Mouse (Mus musculus): ENCODE data around the gene Tcfl5. TPM values are rescaled to one million over a fixed set of nuclear protein-coding genes. Genes with fewer than 3 reads are reported as not detected.

Gene Tcfl5
- 0.15 and 0.29 TPM in 2 replicates for polyA plus RNA-seq (2014; fragmentation: Nextera tagmentation; extraction: Ambion mirVana)

- no peaks in the 10 kb centered on the region for H3K4me1 ChIP-seq (replicated peaks; ENCODE audit: control insufficient read depth, insufficient read depth, low read length)
- H3K36me3 ChIP-seq (ENCODE audit: control insufficient read depth, insufficient read depth, low read length), result no peaks in the 10 kb centered on the region
- DNase-seq (ENCODE audit: low spot score) (no peak), ATAC-seq (replicated peaks; ENCODE audit: low FRiP score) (peak; percentile 7; the same call in 1 of the 2 replicates)
- H3K4me3 ChIP-seq (ENCODE audit: low read depth, low read length), result peak within 1 kb of the TSS; percentile 38
- peaks cover 45% of the 10 kb centered on the region for H3K27me3 ChIP-seq (replicated peaks; ENCODE audit: control insufficient read depth, insufficient read depth, low read length)
- no peak within 1 kb of the TSS for H3K27ac ChIP-seq (ENCODE audit: low read depth, low read length)
- H3K9ac ChIP-seq (ENCODE audit: low read depth, low read length), result no peak within 1 kb of the TSS
- WGBS, result 5% methylated on average over 38 of the region's 56 CpGs
- H3K9me3 ChIP-seq (ENCODE audit: control insufficient read depth, low read length), result peaks cover 14% of the 10 kb centered on the region
- peak within 1 kb of the TSS; percentile 45 for H3K4me2 ChIP-seq
Observed at GRCm38 (mm10) chr2:180642555-180643260, at the start of gene Tcfl5. Tcfl5 (minus strand) TSS chr2:180642708.

GRCm38 (mm10) chr2:180689841-180690240 is 47.3 kb upstream of the Tcfl5 start:
- Histone ChIP-seq H3K4me2 (no peak overlapping the region), H3K27me3 (replicated peaks; ENCODE audit: control insufficient read depth, insufficient read depth, low read length) (no peaks in the 10 kb centered on the region), H3K4me3 (ENCODE audit: low read depth, low read length) (no peak overlapping the region), H3K9me3 (ENCODE audit: control insufficient read depth, low read length) (no peaks in the 10 kb centered on the region), H3K36me3 (ENCODE audit: control insufficient read depth, insufficient read depth, low read length) (peaks cover 40% of the 10 kb centered on the region), H3K27ac (ENCODE audit: low read depth, low read length) (no peak overlapping the region), H3K4me1 (replicated peaks; ENCODE audit: control insufficient read depth, insufficient read depth, low read length) (peaks cover 5% of the 10 kb centered on the region; the same call in 1 of the 2 replicates), H3K9ac (ENCODE audit: low read depth, low read length) (no peak overlapping the region)
- DNase-seq (ENCODE audit: low spot score) (no peak), ATAC-seq (replicated peaks; ENCODE audit: low FRiP score) (no peak)
- 83% methylated on average over 5 of the region's 5 CpGs for WGBS

- H3K4me2 ChIP-seq, result no peak overlapping the region
- no peaks in the 10 kb centered on the region for H3K9me3 ChIP-seq (ENCODE audit: control insufficient read depth, low read length)
- no peaks in the 10 kb centered on the region; the same call in 1 of the 2 replicates for H3K4me1 ChIP-seq (replicated peaks; ENCODE audit: control insufficient read depth, insufficient read depth, low read length)
- no peak overlapping the region for H3K27ac ChIP-seq (ENCODE audit: low read depth, low read length)
- ATAC-seq (replicated peaks; ENCODE audit: low FRiP score) (peak; percentile 42; the same call in 1 of the 2 replicates), DNase-seq (ENCODE audit: low spot score) (no peak)
- H3K4me3 ChIP-seq (ENCODE audit: low read depth, low read length), result no peak overlapping the region
- H3K27me3 ChIP-seq (replicated peaks; ENCODE audit: control insufficient read depth, insufficient read depth, low read length), result no peaks in the 10 kb centered on the region
- WGBS, result 70% methylated on average over 4 of the region's 4 CpGs
- peaks cover 66% of the 10 kb centered on the region for H3K36me3 ChIP-seq (ENCODE audit: control insufficient read depth, insufficient read depth, low read length)
- H3K9ac ChIP-seq (ENCODE audit: low read depth, low read length), result no peak overlapping the region
Observed at GRCm38 (mm10) chr2:180684031-180684430, 41.5 kb upstream of the Tcfl5 start.

GRCm38 (mm10) chr2:180683524-180683923 is 41.0 kb upstream of the Tcfl5 start:
- 83% methylated on average over 2 of the region's 2 CpGs for WGBS
- H3K4me1 ChIP-seq (replicated peaks; ENCODE audit: control insufficient read depth, insufficient read depth, low read length), result no peaks in the 10 kb centered on the region; the same call in 1 of the 2 replicates
- DNase-seq (ENCODE audit: low spot score) (no peak), ATAC-seq (replicated peaks; ENCODE audit: low FRiP score) (peak; percentile 76)
- no peak overlapping the region for H3K4me3 ChIP-seq (ENCODE audit: low read depth, low read length)
- no peak overlapping the region for H3K9ac ChIP-seq (ENCODE audit: low read depth, low read length)
- peaks cover 62% of the 10 kb centered on the region for H3K36me3 ChIP-seq (ENCODE audit: control insufficient read depth, insufficient read depth, low read length)
- no peaks in the 10 kb centered on the region for H3K9me3 ChIP-seq (ENCODE audit: control insufficient read depth, low read length)
- no peak overlapping the region for H3K4me2 ChIP-seq
- no peaks in the 10 kb centered on the region for H3K27me3 ChIP-seq (replicated peaks; ENCODE audit: control insufficient read depth, insufficient read depth, low read length)
- no peak overlapping the region for H3K27ac ChIP-seq (ENCODE audit: low read depth, low read length)

GRCm38 (mm10) chr2:180681225-180681624 is 38.7 kb upstream of the Tcfl5 start:
- Histone ChIP-seq H3K4me1 (replicated peaks; ENCODE audit: control insufficient read depth, insufficient read depth, low read length) (no peaks in the 10 kb centered on the region; the same call in 1 of the 2 replicates), H3K9ac (ENCODE audit: low read depth, low read length) (no peak overlapping the region), H3K9me3 (ENCODE audit: control insufficient read depth, low read length) (no peaks in the 10 kb centered on the region), H3K4me3 (ENCODE audit: low read depth, low read length) (no peak overlapping the region), H3K36me3 (ENCODE audit: control insufficient read depth, insufficient read depth, low read length) (peaks cover 43% of the 10 kb centered on the region), H3K27ac (ENCODE audit: low read depth, low read length) (no peak overlapping the region), H3K27me3 (replicated peaks; ENCODE audit: control insufficient read depth, insufficient read depth, low read length) (no peaks in the 10 kb centered on the region), H3K4me2 (no peak overlapping the region)
- 64% methylated on average over 2 of the region's 2 CpGs for WGBS
- ATAC-seq (replicated peaks; ENCODE audit: low FRiP score) (no peak), DNase-seq (ENCODE audit: low spot score) (no peak)

- H3K27ac ChIP-seq (ENCODE audit: low read depth, low read length), result no peak overlapping the region
- 25% methylated on average over 4 of the region's 4 CpGs for WGBS
- H3K4me3 ChIP-seq (ENCODE audit: low read depth, low read length), result no peak overlapping the region
- no peak overlapping the region for H3K4me2 ChIP-seq
- H3K9ac ChIP-seq (ENCODE audit: low read depth, low read length), result no peak overlapping the region
- no peaks in the 10 kb centered on the region for H3K4me1 ChIP-seq (replicated peaks; ENCODE audit: control insufficient read depth, insufficient read depth, low read length)
- ATAC-seq (replicated peaks; ENCODE audit: low FRiP score), result peak; percentile 48
- DNase-seq (ENCODE audit: low spot score), result peak; percentile 63
- H3K36me3 ChIP-seq (ENCODE audit: control insufficient read depth, insufficient read depth, low read length), result peaks cover 23% of the 10 kb centered on the region
- no peaks in the 10 kb centered on the region for H3K9me3 ChIP-seq (ENCODE audit: control insufficient read depth, low read length)
- no peaks in the 10 kb centered on the region for H3K27me3 ChIP-seq (replicated peaks; ENCODE audit: control insufficient read depth, insufficient read depth, low read length)
Observed at GRCm38 (mm10) chr2:180678609-180679140, 36.2 kb upstream of the Tcfl5 start.

- H3K4me1 ChIP-seq (replicated peaks; ENCODE audit: control insufficient read depth, insufficient read depth, low read length), result no peaks in the 10 kb centered on the region
- H3K4me3 ChIP-seq (ENCODE audit: low read depth, low read length), result no peak overlapping the region
- no peaks in the 10 kb centered on the region for H3K27me3 ChIP-seq (replicated peaks; ENCODE audit: control insufficient read depth, insufficient read depth, low read length)
- no peak overlapping the region for H3K9ac ChIP-seq (ENCODE audit: low read depth, low read length)
- DNase-seq (ENCODE audit: low spot score), result no peak
- peaks cover 17% of the 10 kb centered on the region for H3K36me3 ChIP-seq (ENCODE audit: control insufficient read depth, insufficient read depth, low read length)
- ATAC-seq (replicated peaks; ENCODE audit: low FRiP score), result no peak
- H3K9me3 ChIP-seq (ENCODE audit: control insufficient read depth, low read length), result no peaks in the 10 kb centered on the region
- 81% methylated on average over 2 of the region's 2 CpGs for WGBS
- H3K4me2 ChIP-seq, result no peak overlapping the region
- H3K27ac ChIP-seq (ENCODE audit: low read depth, low read length), result no peak overlapping the region
Observed at GRCm38 (mm10) chr2:180676706-180677105, 34.2 kb upstream of the Tcfl5 start.

- no peak overlapping the region for H3K4me3 ChIP-seq (ENCODE audit: low read depth, low read length)
- 89% methylated on average over 4 of the region's 4 CpGs for WGBS
- no peak overlapping the region for H3K4me2 ChIP-seq
- ATAC-seq (replicated peaks; ENCODE audit: low FRiP score), result no peak
- no peak for DNase-seq (ENCODE audit: low spot score)
- no peak overlapping the region for H3K9ac ChIP-seq (ENCODE audit: low read depth, low read length)
- no peaks in the 10 kb centered on the region; the same call in 1 of the 2 replicates for H3K4me1 ChIP-seq (replicated peaks; ENCODE audit: control insufficient read depth, insufficient read depth, low read length)
- H3K27ac ChIP-seq (ENCODE audit: low read depth, low read length), result no peak overlapping the region
- no peaks in the 10 kb centered on the region for H3K27me3 ChIP-seq (replicated peaks; ENCODE audit: control insufficient read depth, insufficient read depth, low read length)
- peaks cover 13% of the 10 kb centered on the region for H3K36me3 ChIP-seq (ENCODE audit: control insufficient read depth, insufficient read depth, low read length)
- H3K9me3 ChIP-seq (ENCODE audit: control insufficient read depth, low read length), result no peaks in the 10 kb centered on the region
Observed at GRCm38 (mm10) chr2:180662008-180662407, 19.5 kb upstream of the Tcfl5 start.

GRCm38 (mm10) chr2:180660521-180660920 is 18.0 kb upstream of the Tcfl5 start:
- Histone ChIP-seq H3K4me1 (replicated peaks; ENCODE audit: control insufficient read depth, insufficient read depth, low read length) (no peaks in the 10 kb centered on the region; the same call in 1 of the 2 replicates), H3K27me3 (replicated peaks; ENCODE audit: control insufficient read depth, insufficient read depth, low read length) (no peaks in the 10 kb centered on the region), H3K4me2 (no peak overlapping the region), H3K4me3 (ENCODE audit: low read depth, low read length) (no peak overlapping the region), H3K9ac (ENCODE audit: low read depth, low read length) (no peak overlapping the region), H3K9me3 (ENCODE audit: control insufficient read depth, low read length) (no peaks in the 10 kb centered on the region), H3K36me3 (ENCODE audit: control insufficient read depth, insufficient read depth, low read length) (peaks cover 13% of the 10 kb centered on the region), H3K27ac (ENCODE audit: low read depth, low read length) (no peak overlapping the region)
- no peak for ATAC-seq (replicated peaks; ENCODE audit: low FRiP score)
- no peak for DNase-seq (ENCODE audit: low spot score)
- 92% methylated on average over 5 of the region's 5 CpGs for WGBS
